Mouse (Mus musculus) retina, embryonic 14.5 days (tissue): ENCODE results near the gene Sphk1.

Source experiments
- DNase-seq: peaks from one replicate; pipeline ENCODE4 v3.0.0-alpha.2; 2015; ENCODE audit warnings: low spot score

Sphk1 gene

DNA sequence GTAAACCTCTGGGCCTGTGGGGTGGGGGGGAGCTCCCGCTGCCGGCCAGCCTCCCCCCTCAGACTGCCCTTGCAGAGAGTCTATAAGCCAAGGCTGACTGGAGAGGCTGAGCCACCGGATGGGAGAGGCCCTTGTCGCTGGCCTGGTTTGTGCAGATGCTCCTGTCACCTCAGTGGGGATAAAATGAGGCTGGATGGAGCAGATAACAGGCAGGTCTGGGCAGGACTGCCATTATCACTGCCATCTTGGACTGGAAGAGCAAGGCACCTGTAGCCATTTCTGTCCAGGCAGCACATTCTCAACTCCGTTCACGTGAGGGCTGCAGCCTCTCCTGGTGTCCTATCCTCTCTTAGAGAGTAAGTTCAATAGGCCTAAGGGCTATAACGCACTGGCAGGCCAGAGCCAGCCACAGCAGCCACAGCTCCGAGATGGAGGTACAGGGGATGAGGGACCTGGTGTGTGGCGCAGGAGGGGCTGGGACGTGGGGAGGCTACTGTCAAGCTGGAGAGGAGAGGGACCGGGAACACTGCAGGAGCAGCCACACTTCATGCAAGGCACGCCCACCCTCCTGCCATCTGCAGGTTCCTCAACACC is 7.5 kb downstream of the Sphk1 start:
- no peak for DNase-seq

DNA sequence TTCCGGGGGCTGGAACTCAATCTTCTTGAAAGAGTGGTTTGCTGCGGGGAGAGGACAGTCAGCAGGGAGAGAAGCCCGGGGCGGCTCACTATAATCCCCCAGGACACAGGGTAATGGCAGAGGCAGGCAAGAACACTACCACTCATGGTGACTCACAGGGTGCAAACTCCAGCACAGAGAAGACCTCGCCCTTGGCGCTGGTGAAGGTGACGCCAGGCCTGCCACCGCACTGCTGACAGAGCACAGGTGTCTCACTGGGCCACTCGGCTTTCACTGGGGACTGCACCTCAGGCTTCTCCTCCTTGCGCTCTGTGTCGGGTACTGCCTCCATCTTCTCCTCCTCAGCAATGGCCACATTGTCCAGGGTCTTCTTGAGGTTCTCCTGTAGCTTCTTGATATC is 10.5 kb downstream of the Sphk1 start:
- DNase-seq, result no peak

DNA sequence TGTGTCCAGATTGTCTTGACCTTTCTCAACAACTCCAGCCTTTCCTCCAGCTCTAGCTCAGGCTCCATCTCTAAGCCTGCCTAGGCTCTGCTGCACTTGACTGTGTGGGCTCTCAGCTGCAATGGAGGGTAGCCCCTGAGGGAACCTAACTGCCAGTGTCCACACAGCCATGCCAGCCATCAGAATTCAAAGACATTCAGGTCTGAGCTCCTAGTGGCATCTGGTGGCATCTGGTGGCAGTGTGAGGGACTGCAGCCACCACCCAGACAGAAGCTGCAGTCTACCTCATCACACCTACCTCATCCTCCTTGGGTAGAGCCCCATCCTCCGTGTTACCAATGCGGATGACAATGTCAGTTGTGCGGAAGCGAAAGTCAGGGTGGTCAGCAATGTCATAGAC is 12.4 kb downstream of the Sphk1 start:
- peak; percentile 72 for DNase-seq

DNA sequence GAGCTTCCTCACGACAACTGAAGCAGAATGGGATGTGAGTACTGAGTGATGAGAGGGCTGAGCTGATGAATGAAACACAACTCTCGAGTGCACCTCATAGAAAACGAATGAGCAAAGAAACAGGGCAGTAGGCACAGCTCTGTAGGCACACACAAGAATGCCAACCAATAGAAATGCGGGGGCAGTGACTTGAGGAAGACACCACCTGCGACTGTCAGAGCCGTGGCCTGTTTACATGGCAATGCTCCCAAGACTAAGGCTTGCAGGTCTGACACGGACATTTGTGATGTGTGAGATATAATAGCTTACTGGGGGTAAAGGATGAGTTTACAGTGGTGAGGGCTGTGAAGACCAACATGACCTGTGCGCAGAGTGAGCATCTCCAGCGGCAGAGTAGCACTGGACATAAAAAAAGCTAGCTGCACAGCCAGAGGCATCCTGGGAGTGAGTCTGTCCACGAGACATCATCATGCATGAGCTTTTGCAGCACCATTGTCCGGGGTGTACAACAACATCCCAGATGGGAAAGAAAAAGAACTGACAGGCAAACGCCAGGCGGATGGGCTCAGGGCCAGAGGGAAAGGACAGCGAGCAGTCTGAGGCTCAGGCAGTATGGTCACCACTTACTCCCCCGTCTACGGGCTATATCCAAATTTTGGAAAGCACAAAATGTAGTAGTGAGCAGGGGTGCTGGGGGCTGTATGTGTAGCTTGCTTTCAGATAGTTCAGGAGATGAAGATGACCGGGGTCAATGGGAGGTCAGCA is 16.8 kb downstream of the Sphk1 start:
- no peak for DNase-seq

DNA sequence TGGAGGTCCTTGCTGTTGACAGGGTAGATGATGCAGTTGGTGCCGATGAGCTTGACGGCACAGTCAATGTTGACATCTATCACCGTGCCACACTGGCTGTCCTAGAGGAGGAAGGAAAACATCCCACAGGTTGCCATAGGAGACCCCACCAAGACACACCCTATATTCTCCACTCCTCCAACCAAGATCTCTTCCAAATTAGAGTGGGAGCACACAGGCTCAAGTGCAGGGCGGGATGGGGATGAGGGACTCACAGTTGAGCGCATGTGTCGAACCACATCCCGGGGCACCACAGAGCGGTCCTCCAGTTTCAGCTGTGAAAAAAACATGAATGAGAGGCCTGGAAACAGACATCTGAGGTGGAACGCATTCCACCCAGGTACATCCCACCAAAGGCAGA is 18.1 kb downstream of the Sphk1 start:
- DNase-seq, result no peak

DNA sequence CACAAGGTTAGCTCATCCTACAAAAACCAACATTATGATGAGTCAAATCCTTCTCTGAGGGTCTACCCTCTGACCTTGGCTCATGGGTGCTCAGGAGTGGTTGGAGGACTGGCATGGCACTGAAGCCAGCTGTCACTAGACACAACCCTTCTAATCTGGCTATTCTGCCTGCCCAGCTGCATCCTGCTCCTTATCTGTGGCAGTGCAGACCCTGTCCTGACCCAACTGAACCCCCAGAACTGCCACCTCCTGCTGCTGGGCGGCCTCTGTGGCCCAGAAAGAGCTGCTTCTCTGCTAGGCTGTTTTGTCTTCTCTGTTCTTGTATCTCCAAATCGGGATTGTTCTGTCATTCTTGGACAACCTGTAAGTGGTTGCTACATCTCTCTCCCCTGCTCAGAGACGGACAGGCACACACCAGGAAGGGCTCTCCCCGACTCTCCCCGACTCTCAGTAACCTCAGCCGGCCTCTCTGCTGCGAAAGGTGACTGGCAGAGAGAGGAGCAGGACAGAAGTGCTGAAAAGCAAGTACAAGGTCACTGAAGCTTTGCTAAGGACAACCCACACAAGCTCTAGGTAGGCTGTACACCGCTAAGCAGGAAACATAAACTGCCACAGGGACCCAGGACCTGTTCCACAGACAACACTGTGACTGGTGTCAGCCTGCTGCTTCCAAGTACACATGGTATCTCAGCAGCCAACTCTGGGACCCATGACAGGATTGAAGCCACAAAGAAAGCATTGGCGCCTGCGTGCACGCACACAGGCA is 18.7 kb downstream of the Sphk1 start:
- DNase-seq, result no peak

DNA sequence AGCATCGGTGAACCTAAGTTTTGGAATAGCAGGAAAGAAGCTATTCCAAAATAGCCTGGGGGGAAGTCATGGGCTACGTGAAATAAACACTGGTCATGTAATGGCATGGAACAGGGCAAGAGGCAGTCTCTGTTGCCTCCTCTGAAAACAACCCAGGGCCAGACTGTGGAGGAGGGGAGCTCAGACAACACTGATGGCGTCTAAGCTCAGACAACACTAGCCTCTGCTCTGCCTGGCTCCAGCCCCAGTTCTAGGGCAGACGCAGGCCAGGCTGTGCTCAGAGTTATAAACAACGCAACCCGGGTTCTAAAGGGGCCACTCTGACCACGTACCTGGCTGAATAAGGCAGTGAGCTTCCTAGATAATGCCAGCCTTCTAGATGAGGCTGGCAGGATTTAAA is 20.0 kb downstream of the Sphk1 start:
- DNase-seq, result no peak

DNA sequence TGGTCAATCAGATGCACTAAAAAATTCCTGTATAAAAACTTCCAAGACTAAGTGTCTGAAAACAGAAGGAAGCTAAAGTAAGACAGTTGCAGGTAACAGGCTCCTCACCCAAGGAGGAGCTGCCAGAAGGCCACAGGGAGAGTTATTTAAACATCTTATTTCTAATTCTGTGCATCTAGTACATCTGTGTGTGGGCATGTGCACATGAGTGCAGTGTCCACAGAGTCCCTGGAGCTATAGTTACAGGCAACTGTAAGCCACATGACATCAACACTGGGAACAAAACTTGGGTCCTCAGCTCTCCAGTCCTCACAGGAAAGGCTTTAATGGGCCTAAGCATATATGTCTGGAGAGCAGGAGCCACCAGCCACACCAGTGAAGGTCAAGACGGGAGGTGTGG is 21.5 kb downstream of the Sphk1 start:
- no peak for DNase-seq

DNA sequence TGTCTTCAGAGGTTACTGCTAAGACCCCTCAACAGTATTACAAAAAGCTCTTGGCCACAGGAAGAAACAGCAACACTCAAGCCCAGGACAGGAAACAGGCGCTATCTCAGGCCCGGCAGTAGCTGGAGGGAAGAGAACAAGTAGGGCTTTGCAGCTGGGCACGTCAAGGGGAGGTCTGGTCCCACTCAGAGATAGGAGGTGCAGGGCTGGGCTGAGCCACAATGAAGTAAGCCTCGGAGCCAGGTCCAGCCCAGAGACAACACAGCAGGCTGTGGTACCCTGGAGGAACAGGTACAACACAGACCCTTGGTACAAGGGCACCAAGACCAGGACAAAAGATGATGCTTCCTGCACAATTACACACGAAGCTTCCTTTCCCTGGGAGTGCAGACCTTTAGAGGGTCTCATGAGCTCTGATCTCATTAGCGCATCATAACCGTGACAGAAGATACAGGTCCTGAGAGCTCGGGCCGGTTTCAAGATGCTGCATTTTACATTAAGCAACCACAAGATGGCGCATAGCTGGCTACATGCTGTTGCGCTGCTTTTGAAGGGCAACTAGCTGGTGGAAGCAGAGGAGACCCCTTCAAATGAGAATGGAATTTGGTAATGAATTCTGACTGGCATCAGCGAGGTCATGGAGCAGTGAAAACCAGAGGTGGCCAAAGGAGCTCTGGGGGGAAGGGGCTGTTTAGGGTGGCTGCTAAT is 23.6 kb downstream of the Sphk1 start:
- DNase-seq, result peak; percentile 88

DNA sequence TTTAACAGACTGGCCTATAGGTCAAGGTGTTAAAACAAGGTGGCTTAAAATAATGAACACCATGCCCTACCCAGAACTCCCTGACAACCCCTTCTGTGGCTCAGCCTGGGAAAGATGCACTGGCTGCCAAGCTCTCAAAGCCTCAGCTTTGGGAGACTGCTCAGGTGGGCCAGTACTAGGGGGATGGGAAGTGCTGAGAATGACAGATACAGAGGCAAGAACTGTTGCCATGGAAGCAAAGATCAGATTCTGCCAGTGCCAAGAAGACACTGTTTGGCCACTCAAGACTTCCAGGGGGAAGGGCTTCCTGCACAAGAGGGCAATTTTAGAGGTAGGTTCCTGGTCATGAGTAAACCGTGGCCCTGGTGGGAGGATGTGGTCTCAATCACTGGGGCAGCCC is 24.8 kb downstream of the Sphk1 start:
- no peak for DNase-seq

DNA sequence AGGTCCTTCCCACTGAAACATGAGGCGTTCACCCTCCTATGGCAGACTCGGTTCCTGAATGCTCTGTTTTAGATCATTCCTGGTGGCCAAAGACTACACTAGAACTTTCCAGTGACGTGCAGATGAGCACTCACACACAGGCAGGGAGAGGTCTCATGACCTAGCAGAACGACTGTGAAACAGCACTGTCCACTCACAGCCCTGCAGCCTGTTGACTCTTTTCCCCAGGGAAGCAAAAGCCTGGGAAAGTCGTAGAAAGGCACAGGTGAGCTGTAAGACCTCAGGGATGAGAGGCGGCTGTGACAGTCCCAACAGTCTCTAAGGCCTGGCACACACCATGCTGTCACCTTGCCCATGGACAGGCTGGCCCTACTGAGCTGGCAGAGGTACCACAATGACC is 25.6 kb downstream of the Sphk1 start:
- no peak for DNase-seq

DNA sequence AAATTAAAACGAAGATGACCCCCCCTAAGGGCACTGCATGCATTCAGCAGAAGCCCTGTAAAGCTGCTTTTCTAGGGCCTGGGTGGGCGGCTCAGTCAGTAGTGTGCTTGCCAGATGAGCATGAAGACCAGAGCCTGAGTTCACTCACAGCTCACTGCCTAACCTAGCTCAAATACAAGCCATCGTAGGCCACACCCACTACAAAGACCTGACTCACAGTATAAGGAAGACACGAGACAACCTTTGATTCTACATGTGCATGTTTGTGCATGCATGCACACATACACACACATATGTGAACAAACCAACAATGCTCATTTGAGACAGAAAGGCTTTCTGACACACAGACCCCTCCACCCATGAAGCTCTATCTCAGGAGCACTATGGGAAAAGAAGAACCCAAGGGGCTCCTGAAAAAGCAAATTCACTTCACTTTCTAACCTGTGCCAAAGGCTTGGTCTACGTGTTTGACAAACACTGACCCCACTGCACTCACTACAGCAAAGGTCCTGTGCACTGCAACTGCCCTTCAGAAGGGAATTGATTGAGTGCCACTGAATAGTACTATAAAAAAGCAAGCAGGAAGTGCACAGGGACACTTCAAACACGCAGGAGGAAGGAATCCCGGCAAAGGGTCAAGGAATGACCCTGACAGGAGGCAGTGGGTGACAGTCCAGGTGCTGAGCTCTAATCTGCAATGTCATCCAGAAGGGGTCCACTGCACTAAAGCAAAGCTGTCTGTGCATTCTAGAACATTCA is 34.7 kb downstream of the Sphk1 start:
- no peak for DNase-seq

DNA sequence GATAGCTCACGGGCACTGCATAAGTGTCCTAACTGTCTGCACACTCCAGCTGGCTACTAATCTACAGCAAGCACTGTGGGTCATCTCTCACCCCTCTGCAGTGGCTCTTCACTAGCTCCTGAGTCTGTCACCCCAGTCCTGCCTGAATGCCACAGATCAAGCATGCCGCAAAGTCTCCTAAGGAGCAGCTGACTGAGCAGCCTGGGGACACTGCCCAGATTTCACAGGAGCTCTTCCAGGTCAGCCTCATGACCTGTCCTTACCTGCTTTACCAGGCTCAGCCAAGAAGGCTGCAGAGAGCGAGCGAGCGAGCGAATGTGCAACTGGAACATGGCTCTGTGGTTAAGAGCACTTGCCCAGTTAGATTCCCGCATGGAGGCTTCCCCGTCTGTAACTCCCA is 36.8 kb downstream of the Sphk1 start:
- DNase-seq, result no peak

DNA sequence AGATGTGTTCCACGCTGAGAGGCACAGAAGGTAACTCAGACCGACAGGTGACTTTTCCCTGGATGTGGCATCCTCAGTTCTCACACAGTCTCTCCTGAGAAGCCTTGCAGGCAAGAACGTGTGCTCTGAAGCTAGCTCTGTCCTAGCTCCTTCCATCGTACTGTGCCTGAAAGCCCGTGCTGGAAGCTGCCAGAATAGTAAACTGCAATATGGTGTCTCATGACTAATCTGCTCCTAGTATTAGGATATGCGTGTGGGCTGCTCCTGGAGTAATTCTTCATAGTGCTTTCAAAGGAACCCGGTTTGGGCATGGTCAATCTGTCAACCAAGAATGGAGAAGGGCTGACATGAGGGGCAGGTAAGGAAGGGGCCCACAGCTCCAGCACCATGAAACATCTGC is 40.1 kb downstream of the Sphk1 start:
- no peak for DNase-seq

DNA sequence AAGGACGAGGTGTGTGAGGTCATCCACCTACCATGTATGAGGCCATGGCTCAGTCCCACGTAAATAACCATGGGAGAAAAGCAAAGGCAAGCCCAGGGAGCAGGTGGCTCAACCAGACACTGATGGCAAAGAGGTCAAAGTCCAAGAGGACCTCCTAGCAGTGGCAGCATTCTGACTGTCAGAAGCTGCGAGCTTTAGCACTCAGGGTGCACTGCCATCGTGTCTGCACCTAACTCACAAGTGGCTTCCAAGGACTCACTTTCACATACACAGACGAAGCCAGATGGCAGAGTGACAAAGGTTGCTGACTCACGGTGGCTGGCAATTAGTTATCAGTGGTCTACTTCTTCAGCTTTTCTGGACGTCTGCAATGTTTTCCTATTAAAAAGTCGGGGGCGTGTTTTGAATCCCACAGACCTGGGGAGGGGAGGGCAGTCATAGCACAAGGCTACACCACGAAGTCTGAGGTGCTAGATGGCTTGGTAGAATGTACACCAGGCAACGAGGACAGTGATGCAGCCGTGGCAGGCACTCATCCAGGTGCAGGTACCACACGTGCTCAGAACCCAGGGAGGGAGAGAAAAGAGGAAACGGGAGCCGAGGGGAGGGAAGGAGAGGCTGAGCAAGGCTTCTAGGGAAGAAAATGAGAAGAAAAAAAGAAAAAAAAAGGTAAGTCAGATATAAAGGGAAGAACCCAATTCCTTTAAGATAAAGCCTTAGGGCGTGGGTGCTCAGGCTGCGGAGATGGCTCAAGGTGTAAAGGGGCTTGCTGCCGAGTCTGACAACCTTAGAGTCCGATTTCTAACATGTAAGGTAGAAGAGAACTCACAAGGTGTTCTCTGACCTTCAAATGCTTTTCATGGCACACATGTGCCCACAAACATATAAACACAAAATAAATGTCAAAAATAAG is 41.3 kb downstream of the Sphk1 start:
- no peak for DNase-seq

DNA sequence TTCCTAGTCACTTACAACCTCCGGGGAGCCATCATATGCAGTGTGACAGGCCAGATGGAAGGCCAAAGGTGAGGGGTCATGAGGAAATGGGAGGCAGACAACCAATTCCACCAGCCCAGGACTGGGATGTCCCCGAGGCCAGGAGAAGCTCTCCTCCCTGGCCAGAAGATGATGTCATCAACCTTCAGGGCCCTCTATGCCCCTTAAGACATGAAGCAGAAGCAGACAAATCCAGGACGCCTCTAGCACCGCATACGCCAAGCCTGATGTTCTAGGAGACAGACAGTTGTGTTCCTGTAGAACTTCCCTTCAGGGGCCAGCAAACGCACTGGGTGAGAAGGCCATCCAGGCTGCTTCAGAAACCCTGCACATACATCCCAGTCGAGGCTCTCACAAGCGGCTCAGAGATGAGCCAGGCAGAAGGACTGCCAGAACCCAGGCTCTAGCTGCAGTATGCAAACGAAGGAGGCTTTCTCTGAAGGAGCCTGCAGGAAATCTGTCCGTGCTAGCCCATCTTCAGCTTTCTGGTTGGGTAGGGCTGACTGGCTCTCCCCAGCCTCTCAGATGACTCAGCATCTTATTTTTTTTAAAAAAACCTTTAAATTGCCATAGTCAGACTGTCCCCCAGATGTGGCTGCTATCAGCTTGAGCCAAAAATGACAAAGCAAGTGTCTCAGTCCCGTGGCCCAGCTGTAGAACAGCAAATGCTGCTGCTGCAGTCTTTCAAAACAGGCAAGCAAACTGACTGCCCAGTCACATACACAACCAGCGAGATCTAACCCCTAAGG is 42.2 kb downstream of the Sphk1 start:
- DNase-seq, result no peak

DNA sequence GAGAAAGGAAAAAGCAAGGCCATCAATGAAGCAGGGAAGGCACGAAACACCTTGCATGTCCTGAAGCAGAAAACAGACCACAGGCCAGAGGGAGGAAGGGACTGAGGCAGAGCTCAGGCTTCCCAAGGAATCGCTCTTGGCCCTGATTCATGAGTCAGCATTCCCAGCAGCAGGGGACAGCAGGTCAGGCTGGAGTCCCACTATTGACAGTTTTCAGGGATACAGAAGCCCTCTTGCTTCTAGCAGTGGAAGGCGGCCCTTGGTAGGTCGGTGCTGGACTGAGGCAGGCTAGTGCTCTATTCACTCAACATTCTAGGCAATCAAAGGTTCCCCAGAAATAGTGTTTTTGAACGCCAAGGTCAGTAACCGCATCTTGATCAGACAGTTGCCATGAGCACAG is 43.8 kb downstream of the Sphk1 start:
- DNase-seq, result no peak

DNA sequence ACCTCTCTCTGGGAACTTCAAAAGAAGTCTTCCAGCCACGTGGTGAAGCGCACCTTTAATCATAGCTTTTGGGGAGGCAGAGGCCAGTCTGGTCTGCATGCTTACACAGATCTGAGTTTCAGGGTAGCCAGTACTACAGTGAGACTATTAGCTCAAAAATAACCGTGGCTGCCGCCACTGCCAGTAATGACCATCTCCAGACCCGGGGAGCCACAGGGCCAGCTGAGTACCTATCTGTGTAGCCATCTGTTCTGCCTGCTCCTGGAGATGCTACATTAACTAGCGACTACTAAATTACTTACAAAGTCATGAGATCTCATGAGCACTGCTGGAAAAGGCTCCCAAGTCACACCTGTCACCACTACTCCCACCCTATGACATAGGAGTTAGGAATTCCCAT is 44.3 kb downstream of the Sphk1 start:
- no peak for DNase-seq

DNA sequence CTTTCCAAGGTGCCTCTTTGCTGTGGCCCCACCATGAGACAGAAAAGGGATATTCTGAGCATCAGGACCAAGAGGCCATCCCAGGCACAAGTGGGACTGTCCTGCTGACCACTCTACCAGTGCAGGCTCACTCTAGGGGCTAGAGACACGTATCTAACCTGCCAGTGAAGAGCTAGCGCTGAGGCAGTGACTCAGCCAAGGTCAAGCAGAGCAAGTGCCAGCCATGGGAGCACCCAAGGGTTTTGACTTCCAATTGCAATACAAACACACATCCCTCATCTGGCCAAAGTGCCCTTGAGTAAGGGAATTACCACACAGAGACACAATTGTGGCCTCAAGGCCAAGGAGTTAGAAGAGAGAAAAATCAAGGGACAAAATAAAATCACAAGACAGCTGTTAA is 44.7 kb downstream of the Sphk1 start:
- DNase-seq, result no peak

DNA sequence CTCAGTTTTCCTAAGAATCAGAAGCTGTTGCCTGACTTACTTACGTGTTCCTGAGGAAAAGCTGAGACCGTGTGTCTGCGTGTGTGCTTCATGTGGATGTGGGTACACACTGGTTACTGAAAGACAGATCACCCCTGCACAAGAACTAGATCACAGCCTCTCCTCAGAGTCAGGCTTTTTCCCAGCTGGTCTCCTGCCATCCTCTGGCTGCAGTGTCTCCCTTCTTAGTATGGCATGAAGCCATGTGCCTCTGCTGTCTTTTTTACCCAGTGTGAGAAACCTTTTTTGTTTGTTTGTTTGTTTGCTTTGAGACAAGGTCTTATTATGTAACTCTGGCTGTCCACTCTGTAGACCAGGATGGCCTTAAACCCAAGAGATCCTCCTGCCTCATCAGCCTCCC is 48.6 kb downstream of the Sphk1 start:
- DNase-seq, result no peak
